In the genomic region with DNA sequence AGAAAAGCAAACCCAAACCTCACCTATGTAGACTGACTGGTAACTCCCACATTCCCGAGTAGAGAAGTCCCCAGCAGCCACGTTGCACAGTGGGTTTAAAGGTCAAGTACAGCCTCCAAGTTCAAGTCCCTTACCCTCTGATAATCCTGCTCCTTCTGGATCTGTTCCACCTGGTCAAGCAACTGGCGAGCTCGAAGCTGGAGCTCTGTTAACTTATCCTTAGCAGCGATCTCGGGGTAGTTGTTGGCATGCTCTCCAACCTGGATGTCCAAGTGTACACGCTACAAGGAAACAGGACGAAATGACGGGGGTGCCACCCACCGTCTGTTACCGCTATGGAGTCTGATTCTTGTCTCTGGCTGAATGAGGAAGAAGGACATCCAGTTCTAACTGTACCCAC, we compare ENCODE assay signal across 8 mouse cellular contexts. TPM values are rescaled to one million over a fixed set of nuclear protein-coding genes. Genes with fewer than 3 reads are reported as not detected.
DNase-seq lines count a peak whose midpoint lies in the region; ATAC-seq and TF ChIP-seq lines count a peak whose summit lies in the region.

No protein-coding gene starts in this region.

- H3K27me3 ChIP-seq in liver, adult 2 months (ENCODE audit: control insufficient read depth, insufficient read depth, low read length) = no peaks in the 10 kb centered on the region
- no peaks in the 10 kb centered on the region for H3K27me3 ChIP-seq in embryonic facial prominence, embryonic 15.5 days
- H3K27me3 ChIP-seq in kidney, embryonic 15.5 days = no peaks in the 10 kb centered on the region
- no peaks in the 10 kb centered on the region for H3K27me3 ChIP-seq in myocyte (ENCODE audit: control insufficient read depth, insufficient read depth, insufficient read length)

- peak overlapping the region; percentile 80 for H3K4me2 ChIP-seq in embryonic facial prominence, embryonic 15.5 days (replicated peaks)
- H3K4me2 ChIP-seq in kidney, embryonic 15.5 days = peak overlapping the region; percentile 71
- peak overlapping the region; percentile 98 for H3K4me2 ChIP-seq in myocyte (ENCODE audit: low read depth)

- TF ChIP-seq POLR2A in liver, adult 2 months (IDR thresholded peaks at IDR 0.05; ENCODE audit: extremely low read depth, insufficient read depth, low read length) = no peak
- TF ChIP-seq POLR2A in myocyte (IDR thresholded peaks at IDR 0.05; ENCODE audit: insufficient read length, low read depth) = no peak

- TF ChIP-seq CTCF in liver, adult 2 months (IDR thresholded peaks at IDR 0.05; ENCODE audit: low read depth, low read length) = no peak

- peak overlapping the region; percentile 80 for H3K9ac ChIP-seq in liver, adult 2 months (ENCODE audit: low read depth, low read length)
- H3K9ac ChIP-seq in embryonic facial prominence, embryonic 15.5 days = peak overlapping the region; percentile 85; the same call in 1 of the 2 replicates
- H3K9ac ChIP-seq in kidney, embryonic 15.5 days = peak overlapping the region; percentile 88

- DNase-seq in liver, adult 2 months (ENCODE audit: extremely low read depth, low read depth, low spot score) = peak; percentile 53
- DNase-seq in liver = no peak
- no peak for DNase-seq in thymus, postnatal 10 days (ENCODE audit: low spot score in 2 of 2)
- no peak for DNase-seq in frontal cortex, postnatal 36 days (ENCODE audit: low spot score in 2 of 2)
- no peak for DNase-seq in ovary, adult 18-20 months (ENCODE audit: low spot score)

- peak overlapping the region; percentile 13 for H3ac ChIP-seq in myocyte (ENCODE audit: control insufficient read depth, insufficient read length)

- no peak for ATAC-seq in embryonic facial prominence, embryonic 15.5 days (ENCODE audit: insufficient number of reproducible peaks, low FRiP score, low TSS enrichment, low read depth)
- no peak for ATAC-seq in kidney, embryonic 15.5 days (replicated peaks; ENCODE audit: low FRiP score)

- H3K4me1 ChIP-seq in liver, adult 2 months (ENCODE audit: control insufficient read depth, insufficient read depth, low read length) = peaks cover 10% of the 10 kb centered on the region
- peaks cover 24% of the 10 kb centered on the region for H3K4me1 ChIP-seq in embryonic facial prominence, embryonic 15.5 days
- peaks cover 25% of the 10 kb centered on the region for H3K4me1 ChIP-seq in kidney, embryonic 15.5 days

- no peak overlapping the region; the same call in 1 of the 2 replicates for H3K27ac ChIP-seq in liver, adult 2 months (replicated peaks; ENCODE audit: insufficient read depth, low read depth, low read length)
- H3K27ac ChIP-seq in embryonic facial prominence, embryonic 15.5 days (replicated peaks) = no peak overlapping the region
- H3K27ac ChIP-seq in kidney, embryonic 15.5 days = no peak overlapping the region

- H3K9me3 ChIP-seq in embryonic facial prominence, embryonic 15.5 days (replicated peaks) = no peaks in the 10 kb centered on the region
- no peaks in the 10 kb centered on the region for H3K9me3 ChIP-seq in kidney, embryonic 15.5 days (replicated peaks)

- no peaks in the 10 kb centered on the region for H3K79me2 ChIP-seq in liver, adult 2 months (ENCODE audit: control insufficient read depth, insufficient read depth, low read length)
- peaks cover 18% of the 10 kb centered on the region for H3K79me2 ChIP-seq in myocyte (ENCODE audit: control insufficient read depth, insufficient read depth)

- H3K4me3 ChIP-seq in liver, adult 2 months (ENCODE audit: insufficient read depth, low read depth, low read length) = peak overlapping the region; percentile 73
- peak overlapping the region; percentile 91 for H3K4me3 ChIP-seq in embryonic facial prominence, embryonic 15.5 days (replicated peaks)
- peak overlapping the region; percentile 88 for H3K4me3 ChIP-seq in kidney, embryonic 15.5 days (replicated peaks)
- H3K4me3 ChIP-seq in myocyte = peak overlapping the region; percentile 51

- WGBS in liver, adult 2 months = 7% methylated on average over 11 of the region's 11 CpGs
- 54% methylated on average over 11 of the region's 11 CpGs for WGBS in embryonic facial prominence, embryonic 15.5 days
- 40% methylated on average over 11 of the region's 11 CpGs for WGBS in kidney, embryonic 15.5 days

- peaks cover 4% of the 10 kb centered on the region; the same call in 1 of the 2 replicates for H3K36me3 ChIP-seq in liver, adult 2 months (ENCODE audit: control insufficient read depth, insufficient read depth, low read length)
- peaks cover 17% of the 10 kb centered on the region for H3K36me3 ChIP-seq in embryonic facial prominence, embryonic 15.5 days
- H3K36me3 ChIP-seq in kidney, embryonic 15.5 days = peaks cover 27% of the 10 kb centered on the region
- peaks cover 4% of the 10 kb centered on the region for H3K36me3 ChIP-seq in myocyte (ENCODE audit: control insufficient read depth, insufficient read depth)

TF ChIP-seq in myocyte, 11 proteins besides CTCF, POLR2A, EP300 and RAD21:
- TF ChIP-seq MYOD1 (IDR thresholded peaks at IDR 0.05; ENCODE audit: control insufficient read depth in 1 of 3, insufficient read length in 2 of 3, low read depth in 2 of 3) = no peak
- no peak for TF ChIP-seq MAX (IDR thresholded peaks at IDR 0.05; ENCODE audit: low read depth)
- TF ChIP-seq REST (IDR thresholded peaks at IDR 0.05; ENCODE audit: insufficient read depth, insufficient read length) = no peak
- TF ChIP-seq TCF3 (IDR thresholded peaks at IDR 0.05; ENCODE audit: insufficient read length, low read depth) = no peak
- no peak for TF ChIP-seq TCF12 (IDR thresholded peaks at IDR 0.05; ENCODE audit: insufficient read depth, poor library complexity, severe bottlenecking)
- no peak for TF ChIP-seq E2F4 (IDR thresholded peaks at IDR 0.05; ENCODE audit: insufficient read depth)
- no peak for TF ChIP-seq SRF (IDR thresholded peaks at IDR 0.05; ENCODE audit: control insufficient read depth, insufficient read length, low read depth)
- TF ChIP-seq MYOG (IDR thresholded peaks at IDR 0.05; ENCODE audit: control insufficient read depth in 1 of 3, insufficient read depth in 1 of 3, insufficient read length in 2 of 3, low read depth in 2 of 3) = no peak
- TF ChIP-seq POLR2AphosphoS2 (IDR thresholded peaks at IDR 0.05; ENCODE audit: insufficient read length, low read depth) = no peak
- TF ChIP-seq USF1 (IDR thresholded peaks at IDR 0.05; ENCODE audit: low read depth) = no peak
- no peak for TF ChIP-seq CEBPB (IDR thresholded peaks at IDR 0.05; ENCODE audit: insufficient read depth, poor library complexity, severe bottlenecking)

RNA-seq across cellular contexts. Expression of gene Tmed4, which starts 1.1 kb away (rescaled TPM):
- 42.2 and 43.1 TPM in 2 replicates for total RNA-seq in liver, adult 2 months (2014; rRNA removed)
- 80.1 and 83.2 TPM in 2 replicates for polyA plus RNA-seq in liver, adult 2 months (2012; rRNA removed)
- polyA plus RNA-seq in embryonic facial prominence, embryonic 15.5 days (2015; fragmentation: Nextera tagmentation; extraction: Ambion mirVana) = 102 and 105 TPM in 2 replicates
- polyA plus RNA-seq in kidney, embryonic 15.5 days (2015; fragmentation: Nextera tagmentation; extraction: Ambion mirVana) = 130 and 133 TPM in 2 replicates
- polyA plus RNA-seq in myocyte (2012; fragmentation: generic; extraction: Trizol) = 66.9 TPM

RNA-seq across cellular contexts. Expression of gene Ddx56, which starts 6.0 kb away (rescaled TPM):
- 28.5 and 31.8 TPM in 2 replicates for total RNA-seq in liver, adult 2 months (2014; rRNA removed)
- 19.2 and 30.0 TPM in 2 replicates for polyA plus RNA-seq in liver, adult 2 months (2012; rRNA removed)
- polyA plus RNA-seq in embryonic facial prominence, embryonic 15.5 days (2015; fragmentation: Nextera tagmentation; extraction: Ambion mirVana) = 85.9 and 86.9 TPM in 2 replicates
- polyA plus RNA-seq in kidney, embryonic 15.5 days (2015; fragmentation: Nextera tagmentation; extraction: Ambion mirVana) = 93.1 and 101 TPM in 2 replicates
- polyA plus RNA-seq in myocyte (2012; fragmentation: generic; extraction: Trizol) = 55.7 TPM

RNA-seq across cellular contexts. Expression of gene Ogdh, which starts 17.8 kb away (rescaled TPM):
- 69.9 and 106 TPM in 2 replicates for total RNA-seq in liver, adult 2 months (2014; rRNA removed)
- polyA plus RNA-seq in liver, adult 2 months (2012; rRNA removed) = 71.1 and 85.2 TPM in 2 replicates
- polyA plus RNA-seq in embryonic facial prominence, embryonic 15.5 days (2015; fragmentation: Nextera tagmentation; extraction: Ambion mirVana) = 98.5 and 101 TPM in 2 replicates
- polyA plus RNA-seq in kidney, embryonic 15.5 days (2015; fragmentation: Nextera tagmentation; extraction: Ambion mirVana) = 116 and 131 TPM in 2 replicates
- polyA plus RNA-seq in myocyte (2012; fragmentation: generic; extraction: Trizol) = 127 TPM

RNA-seq across cellular contexts. Expression of gene Npc1l1, which starts 43.7 kb away (rescaled TPM):
- total RNA-seq in liver, adult 2 months (2014; rRNA removed) = not detected in 2 replicates
- 0.05 TPM in 1 of 2 replicates, not detected in the other for polyA plus RNA-seq in liver, adult 2 months (2012; rRNA removed)
- 0.04 and 0.14 TPM in 2 replicates for polyA plus RNA-seq in embryonic facial prominence, embryonic 15.5 days (2015; fragmentation: Nextera tagmentation; extraction: Ambion mirVana)
- 0.06 TPM in 1 of 2 replicates, not detected in the other for polyA plus RNA-seq in kidney, embryonic 15.5 days (2015; fragmentation: Nextera tagmentation; extraction: Ambion mirVana)
- polyA plus RNA-seq in myocyte (2012; fragmentation: generic; extraction: Trizol) = 0.07 TPM
